Mouse (Mus musculus) testis, adult 2 months (tissue): ENCODE data around the gene 1700113H08Rik.

ENCODE experiments used
- CTCF ChIP-seq: fragments of 200-500 bp; IDR thresholded peaks from 2 replicates; pipeline ENCODE4 v1.5.1; 2012; ENCODE audit warnings: low read depth, mild to moderate bottlenecking, inconsistent platforms, low read length, moderate library complexity; ENCODE audit not compliant: control insufficient read depth, insufficient read depth, insufficient replicate concordance
- POLR2A ChIP-seq: fragments of 200-500 bp; IDR thresholded peaks from 2 replicates; pipeline ENCODE4 v1.6.1; 2012; ENCODE audit warnings: low read depth, mild to moderate bottlenecking, inconsistent platforms, low read length, moderate library complexity; ENCODE audit not compliant: control insufficient read depth

DNA sequence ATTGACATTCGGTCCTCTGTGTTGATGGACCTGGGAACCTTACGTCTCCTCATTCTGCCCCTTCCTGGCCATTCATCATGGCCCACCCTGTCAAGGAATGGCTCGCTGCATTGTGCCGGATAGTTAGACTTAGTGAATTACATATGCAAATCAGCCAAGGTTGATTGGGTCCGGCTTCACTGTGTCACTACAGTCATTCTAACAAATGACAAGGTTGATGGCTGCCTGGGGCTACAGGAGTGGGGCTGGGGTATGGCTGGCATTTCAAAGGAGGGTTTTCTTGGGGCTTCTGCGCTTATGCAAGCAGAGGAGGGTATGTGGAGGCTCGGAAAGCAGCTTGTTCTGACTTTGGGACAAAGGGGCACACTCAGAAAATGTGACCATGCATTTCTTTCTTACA is 16.6 kb upstream of the 1700113H08Rik start:
- TF ChIP-seq POLR2A (no peak), CTCF (no peak)
